Mouse (Mus musculus): ENCODE results near the gene Glud1. TPM values are rescaled to one million over a fixed set of nuclear protein-coding genes. Genes with fewer than 3 reads are reported as not detected.

Gene Glud1
- polyA plus RNA-seq, 1 experiment from 2014 or later = 92.8 TPM

- H3K9me3 ChIP-seq (replicated peaks; ENCODE audit: control insufficient read depth, low read length, poor library complexity, severe bottlenecking) = no peaks in the 10 kb centered on the region
- H3K4me3 ChIP-seq (ENCODE audit: low read depth, low read length) = no peak overlapping the region
- no peak for ATAC-seq
- H3K27me3 ChIP-seq (ENCODE audit: control insufficient read depth, insufficient read depth, low read depth, low read length) = no peaks in the 10 kb centered on the region
- no peaks in the 10 kb centered on the region for H3K36me3 ChIP-seq (ENCODE audit: control insufficient read depth, insufficient read depth, low read length)
- H3K4me2 ChIP-seq (ENCODE audit: low read length) = no peak overlapping the region
- H3K9ac ChIP-seq (ENCODE audit: low read depth, low read length) = no peak overlapping the region
- no peaks in the 10 kb centered on the region for H3K4me1 ChIP-seq (ENCODE audit: control insufficient read depth, insufficient read depth, low read length)
- no peak overlapping the region for H3K27ac ChIP-seq (ENCODE audit: low read length)
- 92% methylated on average over 3 of the region's 3 CpGs for WGBS
Measured at GRCm38 (mm10) chr14:34353326-34353725, 42.8 kb downstream of the Glud1 start.

DNA sequence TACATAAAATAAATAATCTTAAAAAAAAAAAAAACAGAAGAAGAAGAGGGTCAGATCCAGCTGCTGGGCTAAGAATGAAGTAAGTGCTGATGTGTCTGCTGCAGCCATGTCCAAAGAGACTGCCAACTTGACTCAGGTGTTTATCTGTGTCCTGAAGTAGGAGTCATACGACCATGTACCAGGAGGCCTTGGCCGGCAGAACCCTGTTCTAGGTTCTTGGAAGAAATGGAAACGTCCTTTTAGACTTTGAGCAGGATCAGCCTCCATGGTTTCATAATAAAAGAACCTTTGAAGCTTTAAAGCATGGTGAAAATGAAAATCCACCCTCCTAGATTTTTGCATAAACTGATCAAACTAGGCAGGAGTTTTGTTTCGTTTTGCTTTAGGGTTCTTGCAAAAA is 43.9 kb downstream of the Glud1 start:
- no peak overlapping the region for H3K4me3 ChIP-seq (ENCODE audit: low read depth, low read length)
- H3K27me3 ChIP-seq (ENCODE audit: control insufficient read depth, insufficient read depth, low read depth, low read length) = no peaks in the 10 kb centered on the region
- H3K27ac ChIP-seq (ENCODE audit: low read length) = no peak overlapping the region
- H3K9me3 ChIP-seq (replicated peaks; ENCODE audit: control insufficient read depth, low read length, poor library complexity, severe bottlenecking) = no peaks in the 10 kb centered on the region
- ATAC-seq = no peak
- WGBS = 88% methylated on average over 4 of the region's 4 CpGs
- no peaks in the 10 kb centered on the region for H3K36me3 ChIP-seq (ENCODE audit: control insufficient read depth, insufficient read depth, low read length)
- H3K4me2 ChIP-seq (ENCODE audit: low read length) = no peak overlapping the region
- no peaks in the 10 kb centered on the region for H3K4me1 ChIP-seq (ENCODE audit: control insufficient read depth, insufficient read depth, low read length)
- H3K9ac ChIP-seq (ENCODE audit: low read depth, low read length) = no peak overlapping the region

DNA sequence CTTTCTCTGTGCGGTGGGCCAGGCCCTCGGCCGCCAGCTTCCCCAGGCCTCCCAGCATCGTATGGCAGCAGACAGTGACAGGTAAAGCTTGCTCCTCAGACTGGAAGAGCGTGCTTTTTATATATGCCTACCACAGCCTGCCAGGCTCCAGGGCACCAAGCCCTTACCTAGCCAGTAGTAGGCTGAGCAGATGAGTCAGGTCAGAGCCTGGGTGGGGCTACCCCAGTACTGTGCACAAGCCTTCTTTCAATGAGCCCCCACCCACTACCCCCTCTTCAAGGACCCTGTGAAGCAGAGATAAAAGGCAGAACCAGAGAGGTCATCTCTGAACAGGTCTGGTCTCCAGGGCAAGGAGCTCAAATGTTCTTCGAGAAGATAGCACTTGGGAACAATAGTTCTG is 44.8 kb downstream of the Glud1 start, which contains the start of gene Fam25c:
TSS of gene Fam25c (minus strand) at position 133 of the 400 bp plus-strand sequence.
- WGBS = 88% methylated on average over 6 of the region's 6 CpGs
- ATAC-seq = no peak
- H3K9ac ChIP-seq (ENCODE audit: low read depth, low read length) = no peak within 1 kb of the TSS

DNA sequence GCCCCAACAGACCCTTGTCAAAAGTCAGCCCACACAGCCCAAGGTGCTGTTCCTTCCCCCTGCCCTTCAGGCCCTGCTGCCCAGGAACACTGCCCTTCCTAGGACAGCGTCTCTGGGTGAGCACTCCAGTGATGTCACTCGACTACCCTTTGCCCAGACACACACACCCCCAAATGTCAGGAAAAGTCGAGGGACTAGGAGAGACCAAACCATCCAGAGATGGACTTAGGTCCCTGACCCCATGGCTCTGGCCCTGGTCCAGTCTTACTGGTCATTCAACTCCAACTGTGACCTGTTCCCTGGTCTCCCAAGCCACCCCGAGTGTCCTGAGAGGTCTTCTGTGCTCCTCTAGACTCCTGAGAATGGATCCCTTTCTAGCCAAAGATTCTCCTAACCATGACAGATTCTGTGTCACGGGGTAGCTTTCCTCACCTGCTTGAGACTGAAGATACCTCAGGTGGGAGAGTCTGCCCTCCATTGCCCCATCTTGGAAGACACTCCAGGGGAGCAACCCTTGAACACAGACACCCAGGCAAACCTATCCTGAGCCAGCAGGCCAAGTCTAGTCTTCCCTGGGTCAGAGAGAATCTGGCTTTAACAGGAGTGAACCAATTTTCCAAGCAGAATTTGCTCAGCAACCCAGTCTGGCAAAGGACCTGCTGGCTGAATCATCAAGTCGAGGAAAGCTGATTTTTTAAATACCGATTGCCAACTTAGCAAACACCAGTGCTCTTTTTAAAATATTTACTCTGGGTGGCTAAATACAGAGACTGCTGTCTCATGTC is 47.3 kb downstream of the Glud1 start:
- Histone ChIP-seq H3K4me1 (ENCODE audit: control insufficient read depth, insufficient read depth, low read length) (no peaks in the 10 kb centered on the region), H3K9me3 (replicated peaks; ENCODE audit: control insufficient read depth, low read length, poor library complexity, severe bottlenecking) (no peaks in the 10 kb centered on the region), H3K27ac (ENCODE audit: low read length) (no peak overlapping the region), H3K27me3 (ENCODE audit: control insufficient read depth, insufficient read depth, low read depth, low read length) (no peaks in the 10 kb centered on the region), H3K36me3 (ENCODE audit: control insufficient read depth, insufficient read depth, low read length) (no peaks in the 10 kb centered on the region), H3K4me3 (ENCODE audit: low read depth, low read length) (no peak overlapping the region), H3K9ac (ENCODE audit: low read depth, low read length) (no peak overlapping the region), H3K4me2 (ENCODE audit: low read length) (no peak overlapping the region)
- 85% methylated on average over 7 of the region's 7 CpGs for WGBS
- no peak for ATAC-seq

More for the DNA sequence above, 44.8 kb downstream of the Glud1 start, which contains the start of gene Fam25c:
- no peaks in the 10 kb centered on the region for H3K9me3 ChIP-seq (replicated peaks; ENCODE audit: control insufficient read depth, low read length, poor library complexity, severe bottlenecking)
- H3K4me2 ChIP-seq (ENCODE audit: low read length) = no peak within 1 kb of the TSS
- H3K27ac ChIP-seq (ENCODE audit: low read length) = no peak within 1 kb of the TSS
- H3K36me3 ChIP-seq (ENCODE audit: control insufficient read depth, insufficient read depth, low read length) = no peaks in the 10 kb centered on the region
- no peaks in the 10 kb centered on the region for H3K27me3 ChIP-seq (ENCODE audit: control insufficient read depth, insufficient read depth, low read depth, low read length)
- H3K4me1 ChIP-seq (ENCODE audit: control insufficient read depth, insufficient read depth, low read length) = no peaks in the 10 kb centered on the region
- H3K4me3 ChIP-seq (ENCODE audit: low read depth, low read length) = no peak within 1 kb of the TSS

- H3K9me3 ChIP-seq (replicated peaks; ENCODE audit: control insufficient read depth, low read length, poor library complexity, severe bottlenecking) = no peaks in the 10 kb centered on the region
- no peak overlapping the region for H3K4me2 ChIP-seq (ENCODE audit: low read length)
- no peak for ATAC-seq
- no peaks in the 10 kb centered on the region for H3K36me3 ChIP-seq (ENCODE audit: control insufficient read depth, insufficient read depth, low read length)
- no peak overlapping the region for H3K9ac ChIP-seq (ENCODE audit: low read depth, low read length)
- H3K4me1 ChIP-seq (ENCODE audit: control insufficient read depth, insufficient read depth, low read length) = peaks cover 11% of the 10 kb centered on the region; the same call in 1 of the 2 replicates
- H3K27me3 ChIP-seq (ENCODE audit: control insufficient read depth, insufficient read depth, low read depth, low read length) = no peaks in the 10 kb centered on the region
- H3K4me3 ChIP-seq (ENCODE audit: low read depth, low read length) = no peak overlapping the region
- H3K27ac ChIP-seq (ENCODE audit: low read length) = no peak overlapping the region
- 37% methylated on average over 5 of the region's 5 CpGs for WGBS
Measured at GRCm38 (mm10) chr14:34359676-34360244, 49.2 kb downstream of the Glud1 start.

GRCm38 (mm10) chr14:34360251-34360650 is 49.7 kb downstream of the Glud1 start:
- no peak for ATAC-seq
- no peak overlapping the region for H3K27ac ChIP-seq (ENCODE audit: low read length)
- H3K9me3 ChIP-seq (replicated peaks; ENCODE audit: control insufficient read depth, low read length, poor library complexity, severe bottlenecking) = no peaks in the 10 kb centered on the region
- no peak overlapping the region for H3K9ac ChIP-seq (ENCODE audit: low read depth, low read length)
- H3K27me3 ChIP-seq (ENCODE audit: control insufficient read depth, insufficient read depth, low read depth, low read length) = no peaks in the 10 kb centered on the region
- H3K4me3 ChIP-seq (ENCODE audit: low read depth, low read length) = no peak overlapping the region
- WGBS = 47% methylated on average over 6 of the region's 6 CpGs
- no peak overlapping the region for H3K4me2 ChIP-seq (ENCODE audit: low read length)
- no peaks in the 10 kb centered on the region for H3K36me3 ChIP-seq (ENCODE audit: control insufficient read depth, insufficient read depth, low read length)
- peaks cover 11% of the 10 kb centered on the region; the same call in 1 of the 2 replicates for H3K4me1 ChIP-seq (ENCODE audit: control insufficient read depth, insufficient read depth, low read length)

DNA sequence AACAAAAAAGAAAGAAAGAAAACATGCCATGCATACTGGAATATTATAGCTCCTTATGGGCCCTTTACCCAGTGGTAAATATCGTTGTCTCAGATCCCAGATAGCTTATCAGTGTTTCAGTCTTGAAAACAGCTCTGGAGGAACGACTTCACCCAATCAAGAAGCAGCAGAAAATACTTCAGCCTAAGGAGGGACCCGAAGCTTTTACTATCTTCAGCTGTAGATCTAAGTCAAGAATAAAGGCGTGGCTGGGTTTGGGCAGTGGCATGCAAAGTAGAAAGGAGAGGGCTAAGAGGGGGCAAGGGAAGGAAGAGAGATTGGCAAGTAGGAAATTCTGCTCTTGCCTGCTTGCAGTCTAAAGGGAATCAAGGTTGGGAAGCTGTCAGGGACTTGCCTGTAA is 51.6 kb downstream of the Glud1 start:
- ATAC-seq = no peak
- WGBS = 88% methylated on average over 4 of the region's 4 CpGs
- H3K9ac ChIP-seq (ENCODE audit: low read depth, low read length) = no peak overlapping the region
- H3K36me3 ChIP-seq (ENCODE audit: control insufficient read depth, insufficient read depth, low read length) = no peaks in the 10 kb centered on the region
- no peak overlapping the region for H3K4me2 ChIP-seq (ENCODE audit: low read length)
- H3K4me1 ChIP-seq (ENCODE audit: control insufficient read depth, insufficient read depth, low read length) = peaks cover 11% of the 10 kb centered on the region; the same call in 1 of the 2 replicates
- no peak overlapping the region for H3K4me3 ChIP-seq (ENCODE audit: low read depth, low read length)
- no peaks in the 10 kb centered on the region for H3K27me3 ChIP-seq (ENCODE audit: control insufficient read depth, insufficient read depth, low read depth, low read length)
- no peaks in the 10 kb centered on the region for H3K9me3 ChIP-seq (replicated peaks; ENCODE audit: control insufficient read depth, low read length, poor library complexity, severe bottlenecking)
- H3K27ac ChIP-seq (ENCODE audit: low read length) = no peak overlapping the region

- peak overlapping the region; percentile 74 for H3K9ac ChIP-seq (ENCODE audit: low read depth, low read length)
- no peak overlapping the region for H3K27ac ChIP-seq (ENCODE audit: low read length)
- H3K27me3 ChIP-seq (ENCODE audit: control insufficient read depth, insufficient read depth, low read depth, low read length) = no peaks in the 10 kb centered on the region
- peaks cover 11% of the 10 kb centered on the region; the same call in 1 of the 2 replicates for H3K4me1 ChIP-seq (ENCODE audit: control insufficient read depth, insufficient read depth, low read length)
- no peaks in the 10 kb centered on the region for H3K36me3 ChIP-seq (ENCODE audit: control insufficient read depth, insufficient read depth, low read length)
- WGBS = 31% methylated on average over 18 of the region's 18 CpGs
- peak overlapping the region; percentile 95 for H3K4me2 ChIP-seq (ENCODE audit: low read length)
- no peaks in the 10 kb centered on the region for H3K9me3 ChIP-seq (replicated peaks; ENCODE audit: control insufficient read depth, low read length, poor library complexity, severe bottlenecking)
- peak overlapping the region; percentile 47 for H3K4me3 ChIP-seq (ENCODE audit: low read depth, low read length)
- peak; percentile 61 for ATAC-seq
Measured at GRCm38 (mm10) chr14:34362726-34363445, 52.4 kb downstream of the Glud1 start.
